Mouse (Mus musculus) thymus, adult 2 months (tissue): Measurements from ENCODE around the gene Dlgap1.

Source experiments
- CTCF ChIP-seq: fragments of 200-500 bp; IDR thresholded peaks from 2 replicates; pipeline ENCODE4 v1.5.1; 2012; ENCODE audit warnings: mild to moderate bottlenecking, control low read depth, low read length, moderate library complexity, borderline replicate concordance; ENCODE audit not compliant: control insufficient read depth, poor library complexity, insufficient read depth; ENCODE audit errors: extremely low read depth
- POLR2A ChIP-seq: fragments of 200-500 bp; IDR thresholded peaks from 2 replicates; pipeline ENCODE4 v1.6.1; 2012; ENCODE audit warnings: mild to moderate bottlenecking, low read length, control low read depth, moderate library complexity; ENCODE audit not compliant: control insufficient read depth, poor library complexity, insufficient read depth; ENCODE audit errors: extremely low read depth

- no peak for TF ChIP-seq CTCF
- no peak for TF ChIP-seq POLR2A
Observed at GRCm38 (mm10) chr17:70847751-70848510, 879.1 kb downstream of the Dlgap1 start.
